Mouse (Mus musculus): ENCODE data around the gene Krtap12-1.
"Not testable (repeated sequence)": the region's sequence is repeated elsewhere in the genome, so short reads cannot be mapped to it uniquely, and the experiment has no call there.

The Krtap12-1 gene

DNA sequence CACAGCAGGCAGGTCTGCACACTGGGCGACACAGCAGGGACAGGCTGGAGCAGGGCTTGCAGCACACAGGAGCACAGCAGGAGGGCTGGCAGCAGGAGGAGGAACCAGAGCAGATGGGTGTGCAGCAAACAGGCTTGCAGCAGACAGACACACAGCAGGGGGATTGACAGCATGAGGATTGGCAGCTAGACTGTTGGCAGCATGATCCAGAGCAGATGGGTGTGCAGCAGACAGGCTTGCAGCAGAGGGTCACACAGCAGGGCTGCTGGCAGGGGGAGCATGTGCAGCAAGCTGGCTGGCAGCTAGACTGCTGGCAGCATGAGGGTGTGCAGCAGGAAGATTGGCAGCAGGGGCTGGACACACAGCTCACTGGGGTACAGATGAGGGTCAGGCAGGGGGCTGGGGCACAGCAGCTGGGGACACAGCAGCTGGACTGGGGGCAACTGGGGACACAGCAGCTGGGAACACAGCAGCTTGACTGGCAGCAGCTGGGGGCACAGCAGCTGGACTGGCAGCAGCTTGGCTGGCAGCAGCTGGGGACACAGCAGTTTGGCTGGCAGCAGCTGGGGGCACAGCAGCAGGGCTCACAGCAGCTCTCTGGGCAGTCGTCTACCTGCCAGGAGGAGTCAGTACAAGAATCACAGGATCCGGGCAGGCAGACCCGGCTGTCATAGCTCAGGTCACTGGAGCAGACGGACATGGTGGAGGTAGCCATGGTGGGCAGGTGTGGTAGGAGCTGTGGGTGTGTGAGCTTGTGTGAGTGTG, 21.7 kb downstream of the Krtap12-1 start, which contains the start of gene Gm18596:
TSS of gene Gm18596 (minus strand) at position 715 of the 765 bp plus-strand sequence.
- DNase-seq (ENCODE audit: low read depth), result not testable (repeated sequence)

DNA sequence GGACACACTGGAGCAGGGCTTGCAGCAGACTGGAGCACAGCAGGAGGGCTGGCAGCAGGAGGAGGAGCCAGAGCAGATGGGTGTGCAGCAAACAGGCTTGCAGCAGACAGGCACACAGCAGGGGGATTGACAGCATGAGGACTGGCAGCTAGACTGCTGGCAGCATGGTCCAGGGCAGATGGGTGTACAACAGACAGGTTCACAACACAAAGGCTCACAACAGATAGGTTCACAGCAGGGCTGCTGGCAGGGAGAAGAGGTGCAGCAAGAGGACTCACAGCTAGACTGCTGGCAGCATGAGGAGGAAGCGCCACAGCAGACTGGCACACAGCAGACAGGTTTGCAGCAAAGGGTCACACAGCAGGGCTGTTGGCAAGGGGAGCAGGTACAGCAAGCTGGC, 30.3 kb downstream of the Krtap12-1 start:
- DNase-seq (ENCODE audit: low read depth), result not testable (repeated sequence)

DNA sequence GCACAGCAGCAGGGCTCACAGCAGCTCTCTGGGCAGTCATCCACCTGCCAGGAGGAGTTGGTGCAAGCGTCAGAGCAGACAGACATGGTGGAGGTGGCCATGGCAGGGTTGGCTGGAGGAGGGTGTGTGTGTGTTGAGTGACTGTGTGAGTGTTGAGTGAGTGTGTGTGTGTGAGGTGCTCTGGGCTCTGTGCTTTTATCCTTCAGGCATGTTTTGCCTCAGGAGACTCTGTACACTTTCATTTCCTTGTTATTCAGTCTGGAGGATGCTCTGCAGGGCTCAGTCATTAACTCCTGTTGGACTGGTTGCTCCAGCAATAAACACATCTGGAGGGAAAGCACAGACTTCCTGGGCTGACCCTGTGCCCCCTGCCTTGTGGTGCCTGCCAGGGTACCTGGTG, 30.9 kb downstream of the Krtap12-1 start, which contains the start of gene Gm9736:
TSS of gene Gm9736 (minus strand) at position 101 of the 400 bp plus-strand sequence.
- DNase-seq (ENCODE audit: low read depth), result not testable (repeated sequence)

DNA sequence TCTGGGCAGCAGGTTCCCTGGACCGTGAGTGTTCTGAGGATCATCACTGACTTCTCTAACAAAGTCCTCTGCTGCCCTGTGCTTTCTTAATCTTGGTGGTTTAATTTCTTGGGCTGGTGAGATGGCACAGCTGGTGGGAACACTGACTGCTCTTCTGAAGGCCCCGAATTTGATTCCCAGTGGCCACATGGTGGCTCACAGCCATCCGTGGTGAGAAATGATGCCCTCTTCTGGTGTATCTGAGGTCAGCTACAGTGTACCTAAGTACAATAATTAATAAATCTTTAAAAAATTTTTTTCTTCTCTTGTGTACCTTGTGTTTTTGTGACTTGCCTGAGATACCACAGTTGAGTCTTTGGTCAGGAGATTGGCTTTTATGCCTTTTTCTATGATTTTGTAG, 31.9 kb downstream of the Krtap12-1 start:
- DNase-seq (ENCODE audit: low read depth), result not testable (repeated sequence)

DNA sequence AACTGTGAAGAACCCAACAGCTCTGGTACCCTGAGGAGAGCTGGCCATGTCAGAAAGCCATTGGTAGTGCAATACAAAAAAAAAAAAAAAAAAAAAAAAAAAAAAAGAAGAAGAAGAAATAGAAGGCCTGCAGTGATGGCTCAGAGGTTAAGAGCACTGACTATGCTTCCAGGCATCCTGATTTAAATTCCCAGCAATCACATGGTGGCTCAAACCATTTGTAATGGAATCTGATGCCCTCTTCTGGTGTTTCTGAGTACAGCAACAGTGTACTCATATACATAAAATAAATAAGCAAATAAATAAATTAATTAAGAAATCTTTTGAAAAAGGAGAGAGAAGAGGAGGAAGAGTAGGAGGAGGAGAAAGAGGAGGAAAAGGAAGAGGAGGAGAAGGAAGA, 33.0 kb downstream of the Krtap12-1 start:
- no peak for DNase-seq (ENCODE audit: low read depth)

DNA sequence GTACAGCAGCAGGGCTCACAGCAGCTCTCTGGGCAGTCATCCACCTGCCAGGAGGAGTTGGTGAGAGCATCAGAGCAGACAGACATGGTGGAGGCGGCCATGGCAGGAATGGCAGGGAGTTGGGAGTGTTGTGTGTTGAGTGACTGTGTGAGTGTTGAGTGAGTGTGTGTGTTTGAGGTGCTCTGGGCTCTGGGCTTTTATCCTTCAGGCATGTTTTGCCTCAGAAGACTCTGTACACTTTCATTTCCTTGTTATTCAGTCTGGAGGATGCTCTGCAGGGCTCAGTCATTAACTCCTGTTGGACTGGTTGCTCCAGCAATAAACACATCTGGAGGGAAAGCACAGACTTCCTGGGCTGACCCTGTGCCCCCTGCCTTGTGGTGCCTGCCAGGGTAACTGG, 39.2 kb downstream of the Krtap12-1 start, which contains the start of gene Gm3233:
TSS of gene Gm3233 (minus strand) at position 101 of the 400 bp plus-strand sequence.
- not testable (repeated sequence) for DNase-seq (ENCODE audit: low read depth)

DNA sequence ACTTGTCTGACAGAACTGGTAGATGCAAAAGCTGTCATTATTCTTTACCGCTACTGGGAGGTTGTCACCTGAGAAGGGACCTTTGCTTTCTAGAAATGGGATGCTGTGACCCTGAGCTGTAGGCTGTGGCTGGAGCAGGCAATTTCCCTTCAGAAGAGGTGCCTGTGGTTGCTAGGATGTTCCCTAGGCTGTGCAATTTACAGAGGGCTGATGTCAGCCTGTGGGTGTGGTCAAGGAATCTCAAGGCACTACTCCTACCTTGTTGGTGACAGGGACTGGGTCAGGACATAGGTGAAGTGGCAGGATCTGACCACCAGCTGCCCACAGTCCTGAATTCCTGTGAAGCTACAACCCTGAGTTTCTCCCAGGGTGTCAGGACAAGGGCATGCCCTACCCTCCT, 49.3 kb downstream of the Krtap12-1 start:
- no peak for DNase-seq (ENCODE audit: low read depth)

Data from c-Kit-positive CD71-positive TER-119-negative erythroid progenitor cells, embryonic 14.5 days (primary cell).